Mouse (Mus musculus): ENCODE measurements around the gene Prkci.

- TF ChIP-seq E2F4 (IDR thresholded peaks at IDR 0.05; ENCODE audit: insufficient read depth) (no peak), POLR2A (IDR thresholded peaks at IDR 0.05; ENCODE audit: insufficient read length, low read depth) (no peak), MYOG (IDR thresholded peaks at IDR 0.05; ENCODE audit: control insufficient read depth in 1 of 3, insufficient read depth in 1 of 3, insufficient read length in 2 of 3, low read depth in 2 of 3) (no peak), POLR2AphosphoS2 (IDR thresholded peaks at IDR 0.05; ENCODE audit: insufficient read length, low read depth) (no peak), MAX (IDR thresholded peaks at IDR 0.05; ENCODE audit: low read depth) (no peak), TCF3 (IDR thresholded peaks at IDR 0.05; ENCODE audit: insufficient read length, low read depth) (no peak), CEBPB (IDR thresholded peaks at IDR 0.05; ENCODE audit: insufficient read depth, poor library complexity, severe bottlenecking) (no peak)
These were observed 7.9 kb upstream of the Prkci start for GRCm38 (mm10) chr3:30987396-30988318.
